Mouse (Mus musculus): ENCODE data around the gene Gne. TPM values are rescaled to one million over a fixed set of nuclear protein-coding genes. Genes with fewer than 3 reads are reported as not detected.

Gne gene
- polyA plus RNA-seq, 1 experiment from 2014 or later = 20.3 TPM

- ATAC-seq (replicated peaks; ENCODE audit: insufficient number of reproducible peaks, low FRiP score, low TSS enrichment, low read depth) (no peak), DNase-seq (ENCODE audit: low spot score) (no peak)
- no peak overlapping the region for H3K9ac ChIP-seq (replicated peaks; ENCODE audit: low read length)
- no peaks in the 10 kb centered on the region for H3K27me3 ChIP-seq (ENCODE audit: control insufficient read depth, insufficient read depth, low read length)
- H3K4me1 ChIP-seq (ENCODE audit: control insufficient read depth, insufficient read depth, low read length) = no peaks in the 10 kb centered on the region; the same call in 1 of the 2 replicates
- no peak overlapping the region for H3K4me3 ChIP-seq (ENCODE audit: low read depth, low read length)
- 93% methylated on average over 15 of the region's 15 CpGs for whole genome bisulfite sequencing
- H3K9me3 ChIP-seq (replicated peaks; ENCODE audit: control insufficient read depth, low read length) = no peaks in the 10 kb centered on the region
- no peak overlapping the region for H3K27ac ChIP-seq (replicated peaks; ENCODE audit: low read depth, low read length)
- peaks cover 14% of the 10 kb centered on the region for H3K36me3 ChIP-seq (replicated peaks; ENCODE audit: control insufficient read depth, insufficient read depth, low read depth, low read length)
- H3K4me2 ChIP-seq (ENCODE audit: low read depth, low read length) = no peak overlapping the region
Measured at GRCm38 (mm10) chr4:44029661-44030066, 54.3 kb downstream of the Gne start.

GRCm38 (mm10) chr4:44028303-44029135 is 55.5 kb downstream of the Gne start:
- WGBS = 40% methylated on average over 16 of the region's 16 CpGs
- H3K27me3 ChIP-seq (ENCODE audit: control insufficient read depth, insufficient read depth, low read length) = no peaks in the 10 kb centered on the region
- no peak overlapping the region for H3K27ac ChIP-seq (replicated peaks; ENCODE audit: low read depth, low read length)
- H3K4me3 ChIP-seq (ENCODE audit: low read depth, low read length) = no peak overlapping the region
- peaks cover 14% of the 10 kb centered on the region for H3K36me3 ChIP-seq (replicated peaks; ENCODE audit: control insufficient read depth, insufficient read depth, low read depth, low read length)
- H3K4me2 ChIP-seq (ENCODE audit: low read depth, low read length) = no peak overlapping the region
- H3K9me3 ChIP-seq (replicated peaks; ENCODE audit: control insufficient read depth, low read length) = no peaks in the 10 kb centered on the region
- no peaks in the 10 kb centered on the region; the same call in 1 of the 2 replicates for H3K4me1 ChIP-seq (ENCODE audit: control insufficient read depth, insufficient read depth, low read length)
- ATAC-seq (replicated peaks; ENCODE audit: insufficient number of reproducible peaks, low FRiP score, low TSS enrichment, low read depth) (peak; percentile 44; the same call in 1 of the 2 replicates), DNase-seq (ENCODE audit: low spot score) (peak; percentile 56)
- H3K9ac ChIP-seq (replicated peaks; ENCODE audit: low read length) = no peak overlapping the region

DNA sequence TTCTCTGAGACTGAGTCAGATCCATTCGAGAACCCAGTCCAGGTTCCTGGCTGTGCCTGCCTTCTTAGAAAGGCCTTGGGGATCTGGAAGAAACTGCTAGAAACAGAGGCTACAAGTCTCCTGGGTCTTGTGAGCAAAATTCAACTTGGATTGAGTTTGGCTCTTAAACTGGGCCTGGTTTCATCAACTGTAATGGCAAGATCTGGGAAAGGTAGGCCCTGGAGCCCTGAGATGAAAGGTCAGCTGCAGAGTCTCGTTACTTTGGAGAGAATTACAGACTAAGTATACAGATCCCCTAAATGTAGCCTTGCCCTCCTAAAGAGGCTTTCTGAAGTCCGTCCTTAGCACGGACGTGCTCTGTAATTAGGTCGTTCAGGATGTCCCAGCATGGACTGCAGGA is 58.4 kb downstream of the Gne start:
- Histone ChIP-seq H3K4me1 (ENCODE audit: control insufficient read depth, insufficient read depth, low read length) (no peaks in the 10 kb centered on the region; the same call in 1 of the 2 replicates), H3K9me3 (replicated peaks; ENCODE audit: control insufficient read depth, low read length) (no peaks in the 10 kb centered on the region), H3K4me2 (ENCODE audit: low read depth, low read length) (no peak overlapping the region), H3K36me3 (replicated peaks; ENCODE audit: control insufficient read depth, insufficient read depth, low read depth, low read length) (peaks cover 14% of the 10 kb centered on the region), H3K9ac (replicated peaks; ENCODE audit: low read length) (no peak overlapping the region), H3K27me3 (ENCODE audit: control insufficient read depth, insufficient read depth, low read length) (no peaks in the 10 kb centered on the region), H3K27ac (replicated peaks; ENCODE audit: low read depth, low read length) (no peak overlapping the region), H3K4me3 (ENCODE audit: low read depth, low read length) (no peak overlapping the region)
- ATAC-seq (replicated peaks; ENCODE audit: insufficient number of reproducible peaks, low FRiP score, low TSS enrichment, low read depth) (no peak), DNase-seq (ENCODE audit: low spot score) (no peak)
- 88% methylated on average over 6 of the region's 6 CpGs for WGBS

DNA sequence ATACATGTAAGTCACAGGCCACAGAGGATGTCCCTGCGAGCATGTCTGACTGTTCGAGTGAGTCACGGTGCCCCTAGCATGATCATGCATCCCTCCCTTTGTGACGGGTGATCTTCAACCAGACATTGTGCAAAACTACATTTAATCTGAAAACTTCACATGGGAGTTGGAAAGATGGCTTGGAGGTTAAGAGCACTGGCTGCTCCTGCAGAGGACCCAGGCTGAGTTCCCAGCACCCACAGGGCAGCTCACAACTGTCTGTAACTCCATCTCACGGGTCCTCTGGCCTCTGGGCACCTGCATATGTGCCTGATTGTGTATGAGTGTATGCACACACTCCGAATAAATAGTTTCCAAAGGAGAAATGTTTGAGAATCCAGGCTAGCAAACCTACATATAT is 59.7 kb downstream of the Gne start:
- DNase-seq (ENCODE audit: low spot score) = no peak
- Histone ChIP-seq H3K36me3 (replicated peaks; ENCODE audit: control insufficient read depth, insufficient read depth, low read depth, low read length) (peaks cover 14% of the 10 kb centered on the region), H3K4me1 (ENCODE audit: control insufficient read depth, insufficient read depth, low read length) (no peaks in the 10 kb centered on the region; the same call in 1 of the 2 replicates), H3K9ac (replicated peaks; ENCODE audit: low read length) (no peak overlapping the region), H3K4me2 (ENCODE audit: low read depth, low read length) (no peak overlapping the region), H3K4me3 (ENCODE audit: low read depth, low read length) (no peak overlapping the region), H3K27ac (replicated peaks; ENCODE audit: low read depth, low read length) (no peak overlapping the region), H3K9me3 (replicated peaks; ENCODE audit: control insufficient read depth, low read length) (no peaks in the 10 kb centered on the region), H3K27me3 (ENCODE audit: control insufficient read depth, insufficient read depth, low read length) (no peaks in the 10 kb centered on the region)
- no peak for ATAC-seq (replicated peaks; ENCODE audit: insufficient number of reproducible peaks, low FRiP score, low TSS enrichment, low read depth)
- WGBS = 94% methylated on average over 6 of the region's 6 CpGs

GRCm38 (mm10) chr4:44023681-44024080 is 60.3 kb downstream of the Gne start:
- no peak for DNase-seq (ENCODE audit: low spot score)
- Histone ChIP-seq H3K27ac (replicated peaks; ENCODE audit: low read depth, low read length) (no peak overlapping the region), H3K9ac (replicated peaks; ENCODE audit: low read length) (no peak overlapping the region), H3K9me3 (replicated peaks; ENCODE audit: control insufficient read depth, low read length) (no peaks in the 10 kb centered on the region), H3K27me3 (ENCODE audit: control insufficient read depth, insufficient read depth, low read length) (no peaks in the 10 kb centered on the region), H3K4me3 (ENCODE audit: low read depth, low read length) (no peak overlapping the region), H3K4me2 (ENCODE audit: low read depth, low read length) (no peak overlapping the region), H3K4me1 (ENCODE audit: control insufficient read depth, insufficient read depth, low read length) (no peaks in the 10 kb centered on the region; the same call in 1 of the 2 replicates), H3K36me3 (replicated peaks; ENCODE audit: control insufficient read depth, insufficient read depth, low read depth, low read length) (peaks cover 14% of the 10 kb centered on the region)
- WGBS = 88% methylated on average over 9 of the region's 9 CpGs
- no peak for ATAC-seq (replicated peaks; ENCODE audit: insufficient number of reproducible peaks, low FRiP score, low TSS enrichment, low read depth)

DNA sequence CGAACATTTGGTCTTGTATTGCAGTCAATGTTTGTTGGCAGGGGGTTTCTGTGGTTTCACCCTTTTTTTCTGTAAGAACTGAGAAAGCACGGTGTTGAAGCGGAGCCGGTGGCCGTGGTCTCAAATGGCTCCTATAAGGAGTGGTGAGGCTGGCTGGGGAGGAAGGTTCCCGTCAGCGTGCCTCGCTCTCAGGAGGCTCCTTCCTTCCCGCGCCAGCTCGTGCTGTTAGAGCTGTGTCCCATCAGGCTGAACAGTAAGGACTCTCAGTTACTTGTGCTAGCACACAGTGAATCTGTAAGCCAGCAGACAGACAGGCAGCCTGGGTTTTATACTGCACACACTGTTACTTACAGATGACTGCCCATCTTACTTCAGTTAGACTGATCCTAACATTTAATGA is 61.2 kb downstream of the Gne start:
- ATAC-seq (replicated peaks; ENCODE audit: insufficient number of reproducible peaks, low FRiP score, low TSS enrichment, low read depth) = no peak

DNA sequence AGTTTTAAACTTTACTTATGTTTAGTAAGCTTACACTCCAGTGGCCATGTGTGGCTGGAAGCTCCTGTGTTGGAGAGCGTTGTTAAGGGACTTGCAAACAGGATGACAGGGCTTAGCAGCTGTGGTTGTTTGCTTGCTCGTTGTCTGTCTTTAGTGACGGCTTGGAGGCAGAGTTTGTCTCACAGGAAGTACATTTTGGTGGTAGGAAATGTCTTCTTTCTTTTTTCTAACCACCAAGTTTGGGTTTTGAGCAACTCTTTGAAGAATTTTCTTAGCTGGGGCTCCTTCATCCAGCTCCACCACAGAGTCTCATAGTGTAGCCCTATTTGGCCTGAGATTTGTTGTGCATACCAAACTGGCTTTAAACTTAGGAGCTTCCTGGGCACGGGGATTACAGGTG is 61.7 kb downstream of the Gne start:
- no peaks in the 10 kb centered on the region for H3K4me1 ChIP-seq (ENCODE audit: control insufficient read depth, insufficient read depth, low read length)
- ATAC-seq (replicated peaks; ENCODE audit: insufficient number of reproducible peaks, low FRiP score, low TSS enrichment, low read depth) (no peak), DNase-seq (ENCODE audit: low spot score) (no peak)
- no peak overlapping the region for H3K27ac ChIP-seq (replicated peaks; ENCODE audit: low read depth, low read length)
- no peak overlapping the region for H3K9ac ChIP-seq (replicated peaks; ENCODE audit: low read length)
- H3K27me3 ChIP-seq (ENCODE audit: control insufficient read depth, insufficient read depth, low read length) = no peaks in the 10 kb centered on the region
- no peak overlapping the region for H3K4me2 ChIP-seq (ENCODE audit: low read depth, low read length)
- no peak overlapping the region for H3K4me3 ChIP-seq (ENCODE audit: low read depth, low read length)
- no peaks in the 10 kb centered on the region for H3K9me3 ChIP-seq (replicated peaks; ENCODE audit: control insufficient read depth, low read length)
- 90% methylated on average over 4 of the region's 4 CpGs for WGBS
- H3K36me3 ChIP-seq (replicated peaks; ENCODE audit: control insufficient read depth, insufficient read depth, low read depth, low read length) = peaks cover 14% of the 10 kb centered on the region

More for the DNA sequence above, 61.2 kb downstream of the Gne start:
- 93% methylated on average over 11 of the region's 11 CpGs for WGBS
- H3K9me3 ChIP-seq (replicated peaks; ENCODE audit: control insufficient read depth, low read length) = no peaks in the 10 kb centered on the region
- no peaks in the 10 kb centered on the region for H3K27me3 ChIP-seq (ENCODE audit: control insufficient read depth, insufficient read depth, low read length)
- no peak for DNase-seq (ENCODE audit: low spot score)
- no peak overlapping the region for H3K4me2 ChIP-seq (ENCODE audit: low read depth, low read length)
- peaks cover 14% of the 10 kb centered on the region for H3K36me3 ChIP-seq (replicated peaks; ENCODE audit: control insufficient read depth, insufficient read depth, low read depth, low read length)
- H3K4me3 ChIP-seq (ENCODE audit: low read depth, low read length) = no peak overlapping the region
- H3K9ac ChIP-seq (replicated peaks; ENCODE audit: low read length) = no peak overlapping the region
- no peak overlapping the region for H3K27ac ChIP-seq (replicated peaks; ENCODE audit: low read depth, low read length)
- no peaks in the 10 kb centered on the region; the same call in 1 of the 2 replicates for H3K4me1 ChIP-seq (ENCODE audit: control insufficient read depth, insufficient read depth, low read length)

DNA sequence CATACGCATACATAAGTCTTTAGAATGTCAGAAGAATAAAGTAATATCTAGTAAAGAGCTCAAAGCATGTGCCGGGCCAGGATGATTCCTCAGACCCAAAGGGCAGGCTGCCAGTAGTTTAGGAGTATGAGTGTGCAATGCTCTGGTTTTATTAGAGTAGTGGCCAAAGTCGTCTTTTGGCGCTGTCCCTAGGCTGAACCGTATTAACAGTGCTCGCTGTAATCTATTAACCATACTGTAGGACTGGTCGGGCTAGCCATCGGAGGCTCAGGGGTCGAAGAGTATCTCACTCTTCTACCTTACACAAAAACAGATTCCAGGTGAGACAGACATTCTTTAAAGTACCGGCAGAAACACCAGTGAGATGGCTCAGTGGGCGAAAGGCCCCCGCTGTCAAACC is 67.2 kb downstream of the Gne start:
- no peak overlapping the region for H3K27ac ChIP-seq (replicated peaks; ENCODE audit: low read depth, low read length)
- H3K9ac ChIP-seq (replicated peaks; ENCODE audit: low read length) = no peak overlapping the region
- H3K36me3 ChIP-seq (replicated peaks; ENCODE audit: control insufficient read depth, insufficient read depth, low read depth, low read length) = peaks cover 3% of the 10 kb centered on the region
- no peak overlapping the region for H3K4me3 ChIP-seq (ENCODE audit: low read depth, low read length)
- H3K9me3 ChIP-seq (replicated peaks; ENCODE audit: control insufficient read depth, low read length) = no peaks in the 10 kb centered on the region
- 93% methylated on average over 12 of the region's 12 CpGs for WGBS
- no peak overlapping the region for H3K4me2 ChIP-seq (ENCODE audit: low read depth, low read length)
- no peaks in the 10 kb centered on the region for H3K4me1 ChIP-seq (ENCODE audit: control insufficient read depth, insufficient read depth, low read length)
- DNase-seq (ENCODE audit: low spot score) (no peak), ATAC-seq (replicated peaks; ENCODE audit: insufficient number of reproducible peaks, low FRiP score, low TSS enrichment, low read depth) (no peak)
- H3K27me3 ChIP-seq (ENCODE audit: control insufficient read depth, insufficient read depth, low read length) = no peaks in the 10 kb centered on the region
